Mouse (Mus musculus): ENCODE results near the gene Arhgdia. TPM values are rescaled to one million over a fixed set of nuclear protein-coding genes. Genes with fewer than 3 reads are reported as not detected.

Arhgdia gene
- polyA plus RNA-seq, 1 experiment from 2014 or later: 627 TPM

DNA sequence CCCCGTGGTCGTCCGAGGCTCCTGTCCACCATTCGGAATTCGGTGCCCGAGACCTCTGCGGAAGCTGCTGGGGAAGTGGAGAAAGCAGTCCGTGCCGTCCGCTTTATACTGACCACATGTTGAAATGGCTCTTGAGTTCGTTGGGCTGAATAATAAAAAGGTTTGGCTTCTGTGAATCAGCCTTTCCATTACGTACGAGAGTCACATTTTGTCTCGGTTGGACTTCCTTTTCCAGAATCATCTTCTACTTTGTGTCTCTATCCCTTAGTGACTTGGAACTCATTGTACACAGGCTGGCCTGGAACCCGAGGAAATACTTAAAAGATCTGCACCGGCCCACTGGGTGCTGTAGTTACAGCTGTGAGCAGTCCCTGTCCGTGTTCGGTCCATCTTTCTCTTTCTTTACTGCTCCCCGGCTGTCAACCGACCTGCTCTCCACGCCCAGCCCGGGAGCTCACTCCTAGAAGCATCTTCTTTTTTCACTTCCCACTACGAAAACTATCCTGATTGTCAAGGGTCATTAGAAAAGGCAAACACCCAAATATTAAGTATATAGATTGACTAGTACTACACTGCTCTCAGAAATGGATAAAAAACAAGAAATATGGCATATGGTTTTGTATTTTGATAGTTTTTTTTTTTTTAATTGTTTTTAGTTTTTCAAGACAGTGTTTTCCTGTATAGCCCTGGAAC lies 7.7 kb downstream of the Arhgdia start:
- H3K27ac ChIP-seq (ENCODE audit: low read depth): peak overlapping the region; percentile 95
- H3K4me2 ChIP-seq (ENCODE audit: low read length): peak overlapping the region; percentile 85
- H3K9me3 ChIP-seq (ENCODE audit: control insufficient read depth, low read length): no peaks in the 10 kb centered on the region
- peaks cover 15% of the 10 kb centered on the region for H3K4me1 ChIP-seq (replicated peaks; ENCODE audit: control insufficient read depth, insufficient read depth, low read length)
- H3K9ac ChIP-seq (ENCODE audit: low read length): peak overlapping the region; percentile 94
- H3K36me3 ChIP-seq (ENCODE audit: control insufficient read depth, insufficient read depth, low read length): peaks cover 42% of the 10 kb centered on the region
- DNase-seq (ENCODE audit: low spot score): no peak
- no peak for ATAC-seq (replicated peaks; ENCODE audit: low FRiP score, low TSS enrichment, low read depth)
- peak overlapping the region; percentile 98 for H3K4me3 ChIP-seq (ENCODE audit: low read depth, low read length)
- no peaks in the 10 kb centered on the region for H3K27me3 ChIP-seq (replicated peaks; ENCODE audit: control insufficient read depth, insufficient read depth, low read length)
- WGBS: under 1% methylated on average over 23 of the region's 23 CpGs

DNA sequence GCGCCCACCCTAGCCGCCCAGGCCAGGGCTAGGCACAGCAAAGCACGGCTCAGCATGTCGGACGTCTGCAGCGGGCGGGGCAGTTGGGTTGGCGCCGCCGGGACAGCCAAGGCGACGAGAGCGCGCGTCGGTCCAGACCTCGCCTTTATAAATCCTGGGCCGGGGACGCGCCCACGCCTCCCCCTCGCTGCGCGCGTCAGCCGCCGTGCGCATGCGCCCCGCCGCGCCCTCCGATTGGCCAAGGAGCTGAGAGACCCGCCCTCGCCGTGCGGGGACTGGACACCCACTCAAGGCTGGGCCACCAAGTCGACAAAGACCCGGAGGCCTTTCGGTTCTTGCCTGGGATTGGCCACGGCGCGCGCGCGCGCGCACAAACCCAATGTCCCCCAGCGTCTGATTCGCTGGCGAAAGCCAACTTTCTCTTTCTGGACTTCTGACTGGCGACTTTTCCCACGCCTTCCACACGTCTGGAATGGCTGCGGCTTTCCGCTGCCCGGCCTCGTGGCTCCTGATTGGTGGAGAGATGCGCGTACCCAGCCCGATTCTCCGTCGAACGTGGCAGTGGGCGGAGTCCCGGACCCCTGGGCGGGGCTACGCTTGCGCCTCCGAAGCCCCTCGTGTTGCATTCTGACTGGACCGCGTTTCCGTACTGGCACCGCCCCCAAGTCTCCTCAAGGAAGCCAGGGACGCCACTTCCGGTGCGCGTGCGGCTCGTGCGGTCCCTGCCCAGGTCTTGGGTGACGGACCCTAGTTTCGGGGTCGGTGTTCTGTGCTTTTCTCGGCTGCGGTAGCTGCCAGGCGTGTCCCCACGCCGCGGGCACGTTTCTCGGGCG lies 8.5 kb downstream of the Arhgdia start, which contains the start of gene P4hb:
Gene P4hb (minus strand): TSS at position 502 of the 833 bp plus-strand sequence.
- no peaks in the 10 kb centered on the region for H3K9me3 ChIP-seq (ENCODE audit: control insufficient read depth, low read length)
- peaks cover 15% of the 10 kb centered on the region for H3K4me1 ChIP-seq (replicated peaks; ENCODE audit: control insufficient read depth, insufficient read depth, low read length)
- H3K36me3 ChIP-seq (ENCODE audit: control insufficient read depth, insufficient read depth, low read length): peaks cover 42% of the 10 kb centered on the region
- no peaks in the 10 kb centered on the region for H3K27me3 ChIP-seq (replicated peaks; ENCODE audit: control insufficient read depth, insufficient read depth, low read length)
- H3K4me2 ChIP-seq (ENCODE audit: low read length): peak within 1 kb of the TSS; percentile 85
- WGBS: under 1% methylated on average over 94 of the region's 94 CpGs
- ATAC-seq (replicated peaks; ENCODE audit: low FRiP score, low TSS enrichment, low read depth) (peak; percentile 96), DNase-seq (ENCODE audit: low spot score) (peak; percentile 99)
- H3K27ac ChIP-seq (ENCODE audit: low read depth): peak within 1 kb of the TSS; percentile 95
- H3K9ac ChIP-seq (ENCODE audit: low read length): peak within 1 kb of the TSS; percentile 94
- H3K4me3 ChIP-seq (ENCODE audit: low read depth, low read length): peak within 1 kb of the TSS; percentile 98

DNA sequence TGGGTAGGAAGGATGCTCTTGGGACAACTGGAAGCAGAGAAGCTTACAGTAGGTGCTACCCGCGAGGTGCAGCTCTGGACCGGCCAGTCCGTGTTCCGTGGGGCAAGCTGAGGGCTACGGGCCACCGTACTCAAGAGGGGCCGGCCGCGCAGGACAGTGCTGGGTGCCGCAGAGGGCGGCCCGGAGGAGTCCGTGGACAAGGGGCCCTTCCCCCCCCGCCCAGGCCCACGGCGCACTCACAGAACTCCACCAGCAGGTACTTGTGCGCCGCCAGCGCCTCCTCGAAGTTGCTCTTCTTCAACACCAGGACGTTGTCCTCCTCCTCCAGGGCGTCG lies 9.0 kb downstream of the Arhgdia start:
- peak overlapping the region; percentile 94 for H3K9ac ChIP-seq (ENCODE audit: low read length)
- peaks cover 15% of the 10 kb centered on the region for H3K4me1 ChIP-seq (replicated peaks; ENCODE audit: control insufficient read depth, insufficient read depth, low read length)
- DNase-seq (ENCODE audit: low spot score) (no peak), ATAC-seq (replicated peaks; ENCODE audit: low FRiP score, low TSS enrichment, low read depth) (peak; percentile 38)
- peak overlapping the region; percentile 98 for H3K4me3 ChIP-seq (ENCODE audit: low read depth, low read length)
- H3K9me3 ChIP-seq (ENCODE audit: control insufficient read depth, low read length): no peaks in the 10 kb centered on the region
- H3K27ac ChIP-seq (ENCODE audit: low read depth): peak overlapping the region; percentile 95
- H3K36me3 ChIP-seq (ENCODE audit: control insufficient read depth, insufficient read depth, low read length): peaks cover 42% of the 10 kb centered on the region
- 0% methylated on average over 23 of the region's 24 CpGs for WGBS
- peak overlapping the region; percentile 81 for H3K4me2 ChIP-seq (ENCODE audit: low read length)
- no peaks in the 10 kb centered on the region for H3K27me3 ChIP-seq (replicated peaks; ENCODE audit: control insufficient read depth, insufficient read depth, low read length)

DNA sequence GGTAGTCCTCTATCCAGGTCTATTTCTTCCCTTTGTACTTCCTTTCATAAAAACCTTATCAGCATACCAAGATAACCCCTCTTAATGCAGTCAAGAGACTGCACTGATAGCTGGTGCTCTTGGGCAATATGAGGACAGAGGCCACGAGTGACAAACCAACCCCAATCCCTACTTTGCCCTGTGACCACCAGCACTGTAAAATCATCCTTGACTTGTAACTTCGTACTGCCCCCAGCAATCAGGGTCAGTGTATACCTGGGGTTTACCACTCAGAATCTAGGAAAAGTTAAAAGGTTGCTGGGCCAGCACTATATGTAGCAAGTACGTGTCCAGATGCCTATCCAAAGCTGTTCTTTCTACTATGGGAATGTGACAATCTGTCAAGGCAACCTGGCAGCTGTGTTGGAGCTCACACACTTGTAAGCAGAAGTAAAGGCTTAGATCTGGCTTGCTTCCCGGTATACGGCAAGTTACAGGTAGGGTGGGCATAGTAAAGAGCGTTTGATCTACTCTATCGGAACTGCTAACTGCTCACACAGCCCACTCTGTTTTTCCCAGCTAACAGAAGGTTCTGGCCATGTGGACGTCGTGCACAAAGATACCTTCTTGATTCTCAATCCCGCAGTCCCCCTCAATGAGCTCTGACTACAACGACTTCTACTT lies 9.5 kb downstream of the Arhgdia start:
- Histone ChIP-seq H3K27me3 (replicated peaks; ENCODE audit: control insufficient read depth, insufficient read depth, low read length) (no peaks in the 10 kb centered on the region), H3K4me1 (replicated peaks; ENCODE audit: control insufficient read depth, insufficient read depth, low read length) (peaks cover 15% of the 10 kb centered on the region), H3K9me3 (ENCODE audit: control insufficient read depth, low read length) (no peaks in the 10 kb centered on the region), H3K36me3 (ENCODE audit: control insufficient read depth, insufficient read depth, low read length) (peaks cover 42% of the 10 kb centered on the region), H3K4me3 (ENCODE audit: low read depth, low read length) (peak overlapping the region; percentile 98), H3K27ac (ENCODE audit: low read depth) (peak overlapping the region; percentile 95), H3K9ac (ENCODE audit: low read length) (peak overlapping the region; percentile 94), H3K4me2 (ENCODE audit: low read length) (peak overlapping the region; percentile 81)
- ATAC-seq (replicated peaks; ENCODE audit: low FRiP score, low TSS enrichment, low read depth) (no peak), DNase-seq (ENCODE audit: low spot score) (no peak)
- 7% methylated on average over 11 of the region's 11 CpGs for WGBS

DNA sequence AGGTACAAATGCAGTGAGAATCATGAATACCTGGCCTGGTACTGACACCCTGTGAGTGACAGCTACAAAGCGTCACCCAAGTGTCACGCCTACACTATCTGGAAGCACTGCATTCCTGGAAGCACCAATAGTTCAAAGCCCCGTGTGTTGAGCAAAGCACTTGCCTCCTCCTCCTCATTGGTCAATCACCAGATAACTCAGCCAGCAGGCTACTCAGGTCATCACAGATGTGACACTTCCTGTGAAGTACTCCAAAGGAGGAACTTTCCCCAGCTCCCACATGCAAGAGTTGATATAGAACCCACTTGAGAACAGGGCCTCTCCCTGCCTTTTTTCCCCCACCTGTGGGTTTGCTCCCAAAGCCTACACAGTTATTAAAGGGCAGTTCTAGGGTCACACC lies 10.3 kb downstream of the Arhgdia start:
- H3K4me2 ChIP-seq (ENCODE audit: low read length): peak overlapping the region; percentile 81
- H3K9ac ChIP-seq (ENCODE audit: low read length): peak overlapping the region; percentile 94; the same call in 1 of the 2 replicates
- no peaks in the 10 kb centered on the region for H3K9me3 ChIP-seq (ENCODE audit: control insufficient read depth, low read length)
- H3K27me3 ChIP-seq (replicated peaks; ENCODE audit: control insufficient read depth, insufficient read depth, low read length): no peaks in the 10 kb centered on the region
- DNase-seq (ENCODE audit: low spot score) (no peak), ATAC-seq (replicated peaks; ENCODE audit: low FRiP score, low TSS enrichment, low read depth) (no peak)
- H3K4me1 ChIP-seq (replicated peaks; ENCODE audit: control insufficient read depth, insufficient read depth, low read length): peaks cover 15% of the 10 kb centered on the region
- peaks cover 47% of the 10 kb centered on the region for H3K36me3 ChIP-seq (ENCODE audit: control insufficient read depth, insufficient read depth, low read length)
- WGBS: 76% methylated on average over 3 of the region's 3 CpGs
- peak overlapping the region; percentile 98 for H3K4me3 ChIP-seq (ENCODE audit: low read depth, low read length)
- H3K27ac ChIP-seq (ENCODE audit: low read depth): no peak overlapping the region

DNA sequence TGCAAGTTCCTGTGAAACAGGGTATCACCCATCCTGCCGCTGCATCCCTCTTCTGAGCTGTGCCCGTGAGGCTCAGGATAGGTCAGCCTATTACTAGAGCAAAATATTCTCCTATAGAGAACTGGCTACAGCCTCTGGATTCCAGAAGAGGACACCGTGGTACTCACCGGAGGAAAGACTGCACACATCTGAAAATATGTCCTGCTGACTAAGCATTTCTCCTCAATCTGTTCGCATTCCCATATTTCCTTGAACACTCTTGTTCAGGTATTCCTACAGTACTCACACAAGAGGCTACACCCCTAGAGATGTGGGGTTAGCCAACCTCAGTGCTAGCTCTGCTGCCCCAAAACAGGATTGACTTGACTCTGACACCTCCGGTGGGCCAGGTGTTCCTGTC lies 13.1 kb downstream of the Arhgdia start:
- no peaks in the 10 kb centered on the region for H3K9me3 ChIP-seq (ENCODE audit: control insufficient read depth, low read length)
- no peaks in the 10 kb centered on the region for H3K27me3 ChIP-seq (replicated peaks; ENCODE audit: control insufficient read depth, insufficient read depth, low read length)
- 88% methylated on average over 6 of the region's 6 CpGs for WGBS
- DNase-seq (ENCODE audit: low spot score) (no peak), ATAC-seq (replicated peaks; ENCODE audit: low FRiP score, low TSS enrichment, low read depth) (no peak)
- H3K4me3 ChIP-seq (ENCODE audit: low read depth, low read length): no peak overlapping the region
- no peak overlapping the region for H3K9ac ChIP-seq (ENCODE audit: low read length)
- no peak overlapping the region for H3K4me2 ChIP-seq (ENCODE audit: low read length)
- peaks cover 9% of the 10 kb centered on the region for H3K4me1 ChIP-seq (replicated peaks; ENCODE audit: control insufficient read depth, insufficient read depth, low read length)
- H3K27ac ChIP-seq (ENCODE audit: low read depth): no peak overlapping the region
- peaks cover 75% of the 10 kb centered on the region for H3K36me3 ChIP-seq (ENCODE audit: control insufficient read depth, insufficient read depth, low read length)

DNA sequence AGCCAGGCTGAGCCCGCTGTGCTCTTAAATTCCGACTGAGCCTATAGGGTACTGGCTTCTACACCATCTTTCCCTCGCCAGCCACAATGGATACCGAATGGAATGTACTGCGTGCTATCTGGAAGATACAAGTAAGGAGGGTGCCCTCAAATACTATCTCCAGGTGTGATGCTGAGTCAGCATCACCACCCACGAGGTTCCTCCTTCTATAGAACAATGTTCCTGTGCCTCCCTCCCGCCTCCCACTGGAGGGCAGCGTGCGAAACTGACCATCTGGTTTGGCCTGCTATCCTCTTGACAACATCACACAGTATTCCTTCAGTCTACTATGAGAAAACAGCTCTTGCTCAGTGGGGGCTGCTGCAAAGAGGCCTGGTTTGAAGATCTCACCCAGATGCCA lies 16.3 kb downstream of the Arhgdia start:
- Histone ChIP-seq H3K4me3 (ENCODE audit: low read depth, low read length) (no peak overlapping the region), H3K27ac (ENCODE audit: low read depth) (no peak overlapping the region), H3K27me3 (replicated peaks; ENCODE audit: control insufficient read depth, insufficient read depth, low read length) (no peaks in the 10 kb centered on the region), H3K9ac (ENCODE audit: low read length) (no peak overlapping the region), H3K36me3 (ENCODE audit: control insufficient read depth, insufficient read depth, low read length) (peaks cover 93% of the 10 kb centered on the region), H3K4me1 (replicated peaks; ENCODE audit: control insufficient read depth, insufficient read depth, low read length) (no peaks in the 10 kb centered on the region), H3K4me2 (ENCODE audit: low read length) (no peak overlapping the region), H3K9me3 (ENCODE audit: control insufficient read depth, low read length) (no peaks in the 10 kb centered on the region)
- no peak for DNase-seq (ENCODE audit: low spot score)
- no peak for ATAC-seq (replicated peaks; ENCODE audit: low FRiP score, low TSS enrichment, low read depth)
- WGBS: 89% methylated on average over 9 of the region's 9 CpGs

DNA sequence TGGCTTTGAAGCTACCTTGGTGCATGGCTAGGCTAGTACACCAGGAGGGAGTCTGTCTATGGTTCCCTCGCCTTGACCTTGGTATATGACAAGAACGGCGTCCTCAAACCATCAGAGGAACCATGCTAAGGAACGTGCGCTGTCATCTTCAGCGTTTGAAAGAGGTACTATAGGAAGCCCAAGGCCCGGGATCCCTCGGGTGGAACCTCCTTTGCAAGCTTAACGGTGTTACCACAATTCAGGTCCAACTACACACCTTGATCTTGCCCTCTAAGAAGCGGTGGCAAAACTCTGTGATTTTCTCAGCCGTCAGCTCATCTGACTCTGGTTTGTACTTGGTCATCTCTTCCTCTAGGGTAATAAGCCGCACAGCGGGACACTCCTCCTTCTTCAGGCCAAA lies 18.5 kb downstream of the Arhgdia start:
- Histone ChIP-seq H3K27ac (ENCODE audit: low read depth) (no peak overlapping the region), H3K9me3 (ENCODE audit: control insufficient read depth, low read length) (no peaks in the 10 kb centered on the region), H3K4me3 (ENCODE audit: low read depth, low read length) (no peak overlapping the region), H3K9ac (ENCODE audit: low read length) (no peak overlapping the region), H3K27me3 (replicated peaks; ENCODE audit: control insufficient read depth, insufficient read depth, low read length) (no peaks in the 10 kb centered on the region), H3K4me2 (ENCODE audit: low read length) (no peak overlapping the region), H3K4me1 (replicated peaks; ENCODE audit: control insufficient read depth, insufficient read depth, low read length) (no peaks in the 10 kb centered on the region), H3K36me3 (ENCODE audit: control insufficient read depth, insufficient read depth, low read length) (peaks cover 90% of the 10 kb centered on the region)
- 94% methylated on average over 13 of the region's 13 CpGs for WGBS
- ATAC-seq (replicated peaks; ENCODE audit: low FRiP score, low TSS enrichment, low read depth) (no peak), DNase-seq (ENCODE audit: low spot score) (no peak)

Measured in intestine, embryonic 14.5 days (tissue).